Mouse (Mus musculus) liver, embryonic 13.5 days (tissue): Measurements from ENCODE around the gene C87436. TPM values are rescaled to one million over a fixed set of nuclear protein-coding genes. Genes with fewer than 3 reads are reported as not detected.

Source experiments
- ATAC-seq: fragments of 200-750 bp; cut with Nextera tagmentation; 2 replicates; pipeline ENCODE4 v1.8.0; 2017; ENCODE audit warnings: low read depth, mild to moderate bottlenecking, moderate number of reproducible peaks, moderate library complexity
- DNase-seq: peaks from one replicate; pipeline ENCODE4 v3.0.0; 2022
- H3K27ac ChIP-seq: fragments of 300-500 bp; sonication (generic); 2 replicates; pipeline ENCODE4 v1.5.1; 2015; ENCODE audit warnings: moderate library complexity, mild to moderate bottlenecking, inconsistent platforms
- H3K27me3 ChIP-seq: fragments of 300-500 bp; sonication (generic); 2 replicates; pipeline ENCODE4 v1.6.1; 2015; ENCODE audit warnings: mild to moderate bottlenecking, inconsistent platforms
- H3K36me3 ChIP-seq: fragments of 300-500 bp; sonication (generic); 2 replicates; pipeline ENCODE4 v1.6.1; 2015; ENCODE audit warnings: mild to moderate bottlenecking, inconsistent platforms
- H3K4me1 ChIP-seq: fragments of 300-500 bp; sonication (generic); replicated peaks from 2 replicates; pipeline ENCODE4 v1.6.1; 2015; ENCODE audit warnings: inconsistent platforms
- H3K4me2 ChIP-seq: fragments of 300-500 bp; sonication (generic); 2 replicates; pipeline ENCODE4 v1.6.1; 2015; ENCODE audit warnings: inconsistent platforms, mild to moderate bottlenecking, moderate library complexity
- H3K4me3 ChIP-seq: fragments of 300-500 bp; sonication (generic); replicated peaks from 2 replicates; pipeline ENCODE4 v1.5.1; 2015; ENCODE audit warnings: mild to moderate bottlenecking, inconsistent platforms
- H3K9ac ChIP-seq: fragments of 300-500 bp; sonication (generic); 2 replicates; pipeline ENCODE4 v1.6.1; 2015; ENCODE audit warnings: mild to moderate bottlenecking, inconsistent platforms
- H3K9me3 ChIP-seq: fragments of 300-500 bp; sonication (generic); replicated peaks from 2 replicates; pipeline ENCODE4 v1.6.1; 2016; ENCODE audit warnings: inconsistent platforms
- WGBS: fragments of 180-500 bp; shearing (Covaris S2); methylation state at CpG from one replicate; pipeline ENCODE4 v1.1.7; 2015; ENCODE audit not compliant: insufficient replicate concordance; 5-methylcytosine and 5-hydroxymethylcytosine counted together
- polyA plus RNA-seq: library from polyadenylated mRNA; unstranded; fragments of >200 nt; fragmentation: Nextera tagmentation; extraction: Ambion mirVana; gene quantifications from 2 replicates; pipeline ENCODE4 v1.2.1, GENCODE M21; 2015

The C87436 gene
- polyA plus RNA-seq, 1 experiment from 2014 or later: 12.4 TPM

GRCm38 (mm10) chr6:86472100-86472955, 34.2 kb downstream of the C87436 start:
- peak; percentile 99 for DNase-seq
- under 1% methylated on average over 56 of the region's 56 CpGs for WGBS
- Histone ChIP-seq H3K4me1 (peaks cover 41% of the 10 kb centered on the region), H3K4me3 (peak overlapping the region; percentile 64), H3K27me3 (no peaks in the 10 kb centered on the region), H3K9ac (peak overlapping the region; percentile 78), H3K36me3 (peaks cover 24% of the 10 kb centered on the region; the same call in 1 of the 2 replicates), H3K27ac (peak overlapping the region; percentile 69), H3K9me3 (no peaks in the 10 kb centered on the region), H3K4me2 (peak overlapping the region; percentile 87)
- ATAC-seq: peak; percentile 92

- peak overlapping the region; percentile 64 for H3K4me3 ChIP-seq
- no peak for ATAC-seq
- peak overlapping the region; percentile 87 for H3K4me2 ChIP-seq
- no peak for DNase-seq
- WGBS: 67% methylated on average over 7 of the region's 7 CpGs
- H3K27ac ChIP-seq: peak overlapping the region; percentile 69
- no peaks in the 10 kb centered on the region for H3K27me3 ChIP-seq
- H3K9me3 ChIP-seq: no peaks in the 10 kb centered on the region
- peak overlapping the region; percentile 73 for H3K9ac ChIP-seq
- peaks cover 46% of the 10 kb centered on the region for H3K4me1 ChIP-seq
- H3K36me3 ChIP-seq: peaks cover 20% of the 10 kb centered on the region; the same call in 1 of the 2 replicates
These were observed 34.9 kb downstream of the C87436 start for GRCm38 (mm10) chr6:86473077-86473476.

GRCm38 (mm10) chr6:86474072-86474471, 35.9 kb downstream of the C87436 start:
- no peaks in the 10 kb centered on the region for H3K9me3 ChIP-seq
- no peak for DNase-seq
- H3K4me2 ChIP-seq: no peak overlapping the region
- H3K9ac ChIP-seq: no peak overlapping the region
- no peak overlapping the region for H3K4me3 ChIP-seq
- peaks cover 56% of the 10 kb centered on the region for H3K4me1 ChIP-seq
- peak overlapping the region; percentile 29; the same call in 1 of the 2 replicates for H3K27ac ChIP-seq
- H3K36me3 ChIP-seq: peaks cover 14% of the 10 kb centered on the region; the same call in 1 of the 2 replicates
- WGBS: 90% methylated on average over 5 of the region's 5 CpGs
- H3K27me3 ChIP-seq: no peaks in the 10 kb centered on the region
- no peak for ATAC-seq

- Histone ChIP-seq H3K9ac (no peak overlapping the region), H3K4me3 (no peak overlapping the region), H3K27ac (peak overlapping the region; percentile 29; the same call in 1 of the 2 replicates), H3K9me3 (no peaks in the 10 kb centered on the region), H3K4me1 (peaks cover 62% of the 10 kb centered on the region), H3K27me3 (no peaks in the 10 kb centered on the region), H3K4me2 (no peak overlapping the region), H3K36me3 (peaks cover 8% of the 10 kb centered on the region; the same call in 1 of the 2 replicates)
- no peak for DNase-seq
- no peak for ATAC-seq
These were observed 36.5 kb downstream of the C87436 start for GRCm38 (mm10) chr6:86474646-86475181.

- ATAC-seq (no peak), DNase-seq (no peak)
- Histone ChIP-seq H3K4me2 (no peak overlapping the region), H3K27me3 (no peaks in the 10 kb centered on the region), H3K4me1 (peaks cover 69% of the 10 kb centered on the region), H3K9me3 (no peaks in the 10 kb centered on the region), H3K36me3 (no peaks in the 10 kb centered on the region), H3K9ac (no peak overlapping the region), H3K27ac (peak overlapping the region; percentile 31; the same call in 1 of the 2 replicates), H3K4me3 (no peak overlapping the region)
- WGBS: 63% methylated on average over 9 of the region's 9 CpGs
These were observed 37.4 kb downstream of the C87436 start for GRCm38 (mm10) chr6:86475462-86476167.

GRCm38 (mm10) chr6:86476931-86477330, 38.8 kb downstream of the C87436 start:
- no peak for ATAC-seq
- no peak overlapping the region for H3K4me2 ChIP-seq
- WGBS: 62% methylated on average over 5 of the region's 5 CpGs

GRCm38 (mm10) chr6:86479311-86479710, 41.1 kb downstream of the C87436 start:
- H3K4me1 ChIP-seq: peaks cover 51% of the 10 kb centered on the region
- H3K9me3 ChIP-seq: no peaks in the 10 kb centered on the region
- no peak overlapping the region for H3K4me2 ChIP-seq
- H3K27me3 ChIP-seq: no peaks in the 10 kb centered on the region
- DNase-seq: no peak
- no peaks in the 10 kb centered on the region for H3K36me3 ChIP-seq
- ATAC-seq: no peak
- H3K4me3 ChIP-seq: no peak overlapping the region
- H3K27ac ChIP-seq: peak overlapping the region; percentile 54
- peak overlapping the region; percentile 17; the same call in 1 of the 2 replicates for H3K9ac ChIP-seq
- 60% methylated on average over 3 of the region's 3 CpGs for WGBS

More at GRCm38 (mm10) chr6:86476931-86477330, 38.8 kb downstream of the C87436 start:
- Histone ChIP-seq H3K9me3 (no peaks in the 10 kb centered on the region), H3K4me1 (peaks cover 68% of the 10 kb centered on the region), H3K27ac (no peak overlapping the region), H3K9ac (no peak overlapping the region; the same call in 1 of the 2 replicates), H3K4me3 (no peak overlapping the region), H3K36me3 (no peaks in the 10 kb centered on the region), H3K27me3 (no peaks in the 10 kb centered on the region)
- DNase-seq: no peak

GRCm38 (mm10) chr6:86479816-86480188, 41.6 kb downstream of the C87436 start:
- Histone ChIP-seq H3K27ac (peak overlapping the region; percentile 54; the same call in 1 of the 2 replicates), H3K4me2 (peak overlapping the region; percentile 45; the same call in 1 of the 2 replicates), H3K9me3 (no peaks in the 10 kb centered on the region), H3K4me3 (no peak overlapping the region), H3K4me1 (peaks cover 46% of the 10 kb centered on the region), H3K9ac (0 out of 2 replicates have a peak overlapping the region, but pooled peaks have one; percentile 22), H3K27me3 (no peaks in the 10 kb centered on the region), H3K36me3 (no peaks in the 10 kb centered on the region)
- DNase-seq: no peak
- no peak for ATAC-seq

- H3K27me3 ChIP-seq: no peaks in the 10 kb centered on the region
- H3K4me1 ChIP-seq: peaks cover 43% of the 10 kb centered on the region
- H3K9ac ChIP-seq: peak overlapping the region; percentile 45; the same call in 1 of the 2 replicates
- ATAC-seq (no peak), DNase-seq (no peak)
- H3K4me3 ChIP-seq: no peak overlapping the region
- 23% methylated on average over 9 of the region's 9 CpGs for WGBS
- H3K36me3 ChIP-seq: no peaks in the 10 kb centered on the region
- peak overlapping the region; percentile 54 for H3K27ac ChIP-seq
- H3K9me3 ChIP-seq: no peaks in the 10 kb centered on the region
- H3K4me2 ChIP-seq: peak overlapping the region; percentile 45
These were observed 42.1 kb downstream of the C87436 start for GRCm38 (mm10) chr6:86480189-86480831.

- DNase-seq: no peak
These were observed 43.7 kb downstream of the C87436 start for GRCm38 (mm10) chr6:86481871-86482270.

More at GRCm38 (mm10) chr6:86481871-86482270, 43.7 kb downstream of the C87436 start:
- Histone ChIP-seq H3K4me3 (no peak overlapping the region), H3K4me2 (no peak overlapping the region), H3K9me3 (no peaks in the 10 kb centered on the region), H3K36me3 (no peaks in the 10 kb centered on the region), H3K9ac (no peak overlapping the region), H3K27ac (no peak overlapping the region), H3K4me1 (peaks cover 39% of the 10 kb centered on the region), H3K27me3 (no peaks in the 10 kb centered on the region)
- WGBS: 68% methylated on average over 5 of the region's 5 CpGs
- no peak for ATAC-seq
